Mouse (Mus musculus): Measurements from ENCODE around the gene Slc2a9.

Slc2a9 gene

GRCm38 (mm10) chr5:38388857-38389256, 114.1 kb downstream of the Slc2a9 start:
- no peak for DNase-seq (ENCODE audit: extremely low spot score, low read depth, low spot score)

GRCm38 (mm10) chr5:38388420-38388823, 114.5 kb downstream of the Slc2a9 start:
- no peak for DNase-seq (ENCODE audit: extremely low spot score, low read depth, low spot score)

- DNase-seq (ENCODE audit: extremely low spot score, low read depth, low spot score) = no peak
These were observed 123.0 kb downstream of the Slc2a9 start for GRCm38 (mm10) chr5:38379970-38380369.

GRCm38 (mm10) chr5:38372369-38372768, 130.6 kb downstream of the Slc2a9 start:
- no peak for DNase-seq (ENCODE audit: extremely low spot score, low read depth, low spot score)

- no peak for DNase-seq (ENCODE audit: extremely low spot score, low read depth, low spot score)
These were observed 131.6 kb downstream of the Slc2a9 start for GRCm38 (mm10) chr5:38371308-38371707.

- no peak for DNase-seq (ENCODE audit: extremely low spot score, low read depth, low spot score)
These were observed 136.1 kb downstream of the Slc2a9 start for GRCm38 (mm10) chr5:38366650-38367470.

GRCm38 (mm10) chr5:38365521-38365920, 137.4 kb downstream of the Slc2a9 start:
- no peak for DNase-seq (ENCODE audit: extremely low spot score, low read depth, low spot score)

- no peak for DNase-seq (ENCODE audit: extremely low spot score, low read depth, low spot score)
These were observed 138.5 kb downstream of the Slc2a9 start for GRCm38 (mm10) chr5:38364396-38364795.

- no peak for DNase-seq (ENCODE audit: extremely low spot score, low read depth, low spot score)
These were observed 143.2 kb downstream of the Slc2a9 start for GRCm38 (mm10) chr5:38359716-38360115.

GRCm38 (mm10) chr5:38356927-38357326, 146.0 kb downstream of the Slc2a9 start:
- no peak for DNase-seq (ENCODE audit: extremely low spot score, low read depth, low spot score)

- no peak for DNase-seq (ENCODE audit: extremely low spot score, low read depth, low spot score)
These were observed 152.5 kb downstream of the Slc2a9 start for GRCm38 (mm10) chr5:38350351-38350929.

GRCm38 (mm10) chr5:38346646-38347432, 156.1 kb downstream of the Slc2a9 start:
- peak; percentile 16 for DNase-seq (ENCODE audit: extremely low spot score, low read depth, low spot score)

- DNase-seq (ENCODE audit: extremely low spot score, low read depth, low spot score) = no peak
These were observed 159.8 kb downstream of the Slc2a9 start for GRCm38 (mm10) chr5:38343101-38343500.

- no peak for DNase-seq (ENCODE audit: extremely low spot score, low read depth, low spot score)
These were observed 168.4 kb downstream of the Slc2a9 start for GRCm38 (mm10) chr5:38334582-38334981.

GRCm38 (mm10) chr5:38333381-38333780, 169.6 kb downstream of the Slc2a9 start:
- no peak for DNase-seq (ENCODE audit: extremely low spot score, low read depth, low spot score)

- no peak for DNase-seq (ENCODE audit: extremely low spot score, low read depth, low spot score)
These were observed 183.8 kb downstream of the Slc2a9 start, which contains the start of gene Drd5 for GRCm38 (mm10) chr5:38318966-38319786. TSS of gene Drd5 (plus strand) at chr5:38319367.

- no peak for DNase-seq (ENCODE audit: extremely low spot score, low read depth, low spot score)
These were observed 193.1 kb downstream of the Slc2a9 start for GRCm38 (mm10) chr5:38309795-38310194.

- DNase-seq (ENCODE audit: extremely low spot score, low read depth, low spot score) = no peak
These were observed 194.1 kb downstream of the Slc2a9 start for GRCm38 (mm10) chr5:38308873-38309272.

- peak; percentile 83 for DNase-seq (ENCODE audit: extremely low spot score, low read depth, low spot score)
These were observed 195.5 kb downstream of the Slc2a9 start for GRCm38 (mm10) chr5:38307255-38308101.

GRCm38 (mm10) chr5:38305241-38305640, 197.7 kb downstream of the Slc2a9 start:
- no peak for DNase-seq (ENCODE audit: extremely low spot score, low read depth, low spot score)
